Mouse (Mus musculus) liver, adult 2 months (tissue): ENCODE measurements around the gene Adgrl1. TPM values are rescaled to one million over a fixed set of nuclear protein-coding genes. Genes with fewer than 3 reads are reported as not detected.
"Not testable (repeated sequence)": the region's sequence is repeated elsewhere in the genome, so short reads cannot be mapped to it uniquely, and the experiment has no call there.

Experiments used
- DNase-seq: peaks from one replicate; pipeline ENCODE4 v3.0.0-alpha.2; 2011; ENCODE audit warnings: low read depth, low spot score; ENCODE audit errors: extremely low read depth
- H3K27ac ChIP-seq: fragments of 200-500 bp; replicated peaks from 2 replicates; pipeline ENCODE4 v1.5.1; 2012; ENCODE audit warnings: low read depth, mild to moderate bottlenecking, control low read depth, inconsistent platforms, low read length; ENCODE audit not compliant: insufficient read depth
- H3K27me3 ChIP-seq: fragments of 200-500 bp; 2 replicates; pipeline ENCODE4 v1.6.1; 2012; ENCODE audit warnings: mild to moderate bottlenecking, moderate library complexity, low read length, inconsistent platforms; ENCODE audit not compliant: control insufficient read depth, insufficient read depth
- H3K36me3 ChIP-seq: fragments of 200-500 bp; 2 replicates; pipeline ENCODE4 v1.6.1; 2012; ENCODE audit warnings: low read length, inconsistent platforms; ENCODE audit not compliant: control insufficient read depth, insufficient read depth
- H3K4me1 ChIP-seq: fragments of 200-500 bp; 2 replicates; pipeline ENCODE4 v1.6.1; 2011; ENCODE audit warnings: low read length; ENCODE audit not compliant: control insufficient read depth, insufficient read depth
- H3K4me3 ChIP-seq: fragments of 200-500 bp; 2 replicates; pipeline ENCODE4 v1.5.1; 2011; ENCODE audit warnings: low read depth, mild to moderate bottlenecking, control low read depth, low read length, moderate library complexity; ENCODE audit not compliant: insufficient read depth
- H3K79me2 ChIP-seq: fragments of 200-500 bp; 2 replicates; pipeline ENCODE4 v1.6.1; 2012; ENCODE audit warnings: inconsistent platforms, mild to moderate bottlenecking, low read length, moderate library complexity; ENCODE audit not compliant: control insufficient read depth, insufficient read depth
- H3K9ac ChIP-seq: fragments of 200-500 bp; 2 replicates; pipeline ENCODE4 v1.6.1; 2012; ENCODE audit warnings: low read depth, mild to moderate bottlenecking, control low read depth, inconsistent platforms, low read length
- CTCF ChIP-seq: fragments of 200-500 bp; IDR thresholded peaks from 2 replicates; pipeline ENCODE4 v1.5.1; 2011; ENCODE audit warnings: low read depth, low read length, control low read depth
- POLR2A ChIP-seq: fragments of 200-500 bp; IDR thresholded peaks from 2 replicates; pipeline ENCODE4 v1.6.1; 2011; ENCODE audit warnings: low read length, control low read depth; ENCODE audit not compliant: insufficient read depth; ENCODE audit errors: extremely low read depth
- WGBS: fragments of 180-500 bp; shearing (Covaris S2); methylation state at CpG from one replicate; pipeline ENCODE4 v1.1.7; 2018; 5-methylcytosine and 5-hydroxymethylcytosine counted together
- polyA plus RNA-seq: library from polyadenylated mRNA; depleted of rRNA; stranded (reverse); fragments of >200 nt; gene quantifications from 2 replicates; pipeline ENCODE4 v1.2.3, GENCODE M21; 2012; rRNA removed
- total RNA-seq: library from RNA; depleted of rRNA; stranded (reverse); fragments of >200 nt; gene quantifications from 2 replicates; pipeline ENCODE4 v1.2.3, GENCODE M21; 2014; rRNA removed

Adgrl1 gene
- total and polyA plus RNA-seq, 2 experiments: 1.6 to 3.5 TPM

DNA sequence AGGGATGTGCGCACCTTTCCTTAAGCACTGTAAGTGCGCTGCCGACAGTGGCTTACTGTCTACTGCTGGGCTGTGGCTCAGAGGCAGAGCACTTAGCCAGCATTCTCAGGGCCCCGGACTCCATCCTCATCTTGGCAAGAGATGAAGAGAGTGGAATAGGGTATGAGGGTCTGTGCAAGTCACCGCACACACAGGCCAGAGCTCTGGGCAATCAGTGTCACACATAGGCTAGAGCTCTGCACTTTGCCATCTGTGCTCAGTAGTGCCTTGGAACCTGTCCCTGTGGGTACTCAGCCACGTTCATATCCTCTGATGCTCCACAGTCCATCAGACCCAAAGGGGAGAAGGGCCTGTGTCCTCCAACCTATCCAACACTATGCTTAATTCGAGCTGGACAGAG, 81.6 kb downstream of the Adgrl1 start:
- DNase-seq: no peak
- Histone ChIP-seq H3K79me2 (peaks cover 13% of the 10 kb centered on the region; the same call in 1 of the 2 replicates), H3K4me1 (peaks cover 7% of the 10 kb centered on the region), H3K4me3 (no peak overlapping the region), H3K27ac (no peak overlapping the region), H3K36me3 (peaks cover 19% of the 10 kb centered on the region; the same call in 1 of the 2 replicates), H3K9ac (no peak overlapping the region), H3K27me3 (no peaks in the 10 kb centered on the region)
- WGBS: 93% methylated on average over 7 of the region's 7 CpGs
- TF ChIP-seq POLR2A: no peak
- TF ChIP-seq CTCF: no peak

DNA sequence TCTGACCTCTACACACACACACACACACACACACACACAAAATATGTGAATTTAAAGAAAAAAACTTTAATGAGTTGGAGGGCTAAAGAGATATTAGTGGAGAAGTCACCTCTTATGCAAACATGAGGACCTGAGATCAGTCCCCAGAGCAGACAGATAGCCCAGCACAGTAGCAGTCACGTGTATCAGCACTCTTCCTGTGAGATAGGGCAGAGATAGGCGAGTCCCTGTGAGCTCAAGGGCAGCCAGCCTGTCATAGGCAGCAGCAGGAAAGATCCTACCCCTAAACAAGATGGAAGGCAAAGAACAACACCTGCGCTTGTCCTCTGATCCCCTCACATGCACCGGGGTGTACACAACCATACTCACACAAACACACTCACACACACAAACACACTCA, 82.5 kb downstream of the Adgrl1 start:
- Histone ChIP-seq H3K4me1 (peaks cover 4% of the 10 kb centered on the region), H3K36me3 (peaks cover 25% of the 10 kb centered on the region), H3K27me3 (no peaks in the 10 kb centered on the region), H3K4me3 (no peak overlapping the region), H3K27ac (no peak overlapping the region), H3K9ac (no peak overlapping the region), H3K79me2 (peaks cover 6% of the 10 kb centered on the region; the same call in 1 of the 2 replicates)
- no peak for DNase-seq
- TF ChIP-seq CTCF: no peak
- TF ChIP-seq POLR2A: no peak
- WGBS: 79% methylated on average over 4 of the region's 4 CpGs

DNA sequence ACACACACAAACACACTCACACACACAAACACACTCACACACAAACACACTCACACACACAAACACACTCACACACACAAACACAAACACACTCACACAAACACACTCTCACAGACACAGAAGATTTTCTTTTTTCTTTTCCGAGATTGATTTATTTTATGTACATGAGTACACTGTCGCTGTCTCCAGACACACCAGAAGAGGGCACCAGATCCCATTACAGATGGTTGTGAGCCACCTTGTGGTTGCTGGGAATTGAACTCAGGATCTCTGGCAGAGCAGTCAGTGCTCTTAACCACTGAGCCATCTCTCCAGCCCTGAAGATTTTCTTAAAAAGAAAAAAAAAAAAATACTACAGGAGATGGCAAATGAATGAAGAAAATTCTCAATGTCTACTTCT, 83.3 kb downstream of the Adgrl1 start:
- H3K79me2 ChIP-seq, H3K27ac ChIP-seq, H3K9ac ChIP-seq, DNase-seq, H3K4me1 ChIP-seq, H3K27me3 ChIP-seq, H3K4me3 ChIP-seq: not testable (repeated sequence)
- peaks cover 32% of the 10 kb centered on the region for H3K36me3 ChIP-seq
- 97% methylated on average over 2 of the region's 2 CpGs for WGBS

DNA sequence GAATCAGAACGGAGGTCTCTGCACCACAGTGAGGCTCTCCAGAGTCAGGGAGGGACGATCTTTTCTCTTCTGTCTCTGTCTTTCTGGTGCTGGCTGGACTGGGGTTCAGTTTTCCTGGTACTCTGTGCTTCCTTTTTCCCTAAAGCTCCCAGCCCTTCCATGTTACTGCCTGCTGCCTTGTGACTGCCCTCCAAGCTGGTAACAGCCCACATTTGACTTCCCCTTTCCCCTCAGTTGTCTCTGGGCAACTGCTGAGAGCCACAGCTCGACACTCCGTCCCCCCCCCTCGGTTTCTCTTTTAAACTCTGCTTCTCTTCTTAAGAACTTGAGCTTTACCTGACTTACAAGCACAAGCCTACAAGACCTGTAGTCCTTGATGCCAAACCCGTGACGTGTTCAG, 89.3 kb downstream of the Adgrl1 start:
- TF ChIP-seq CTCF (no peak), POLR2A (no peak)
- 82% methylated on average over 7 of the region's 7 CpGs for WGBS
- H3K4me1 ChIP-seq: no peaks in the 10 kb centered on the region
- no peak for DNase-seq
- no peaks in the 10 kb centered on the region for H3K79me2 ChIP-seq
- no peaks in the 10 kb centered on the region for H3K27me3 ChIP-seq
- H3K27ac ChIP-seq: no peak overlapping the region
- peaks cover 52% of the 10 kb centered on the region for H3K36me3 ChIP-seq
- no peak overlapping the region for H3K9ac ChIP-seq
- H3K4me3 ChIP-seq: no peak overlapping the region

DNA sequence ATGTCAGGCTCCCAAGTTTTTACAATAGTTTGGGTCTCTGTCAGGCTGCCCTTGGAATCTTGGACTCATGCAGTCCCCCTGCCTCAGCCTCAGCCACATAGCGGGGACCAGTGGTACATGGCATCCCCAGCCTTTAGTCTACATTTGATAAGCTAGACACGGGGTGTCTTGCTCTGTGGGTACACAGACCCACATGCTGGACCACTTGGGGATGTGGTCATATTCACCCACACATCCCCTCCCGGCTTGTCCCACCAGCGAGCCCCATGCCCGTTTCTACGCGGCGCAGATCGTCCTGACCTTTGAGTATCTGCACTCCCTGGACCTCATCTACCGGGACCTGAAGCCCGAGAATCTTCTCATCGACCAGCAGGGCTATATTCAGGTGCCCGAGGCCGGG, 90.3 kb downstream of the Adgrl1 start:
- Histone ChIP-seq H3K27ac (no peak overlapping the region), H3K79me2 (no peaks in the 10 kb centered on the region), H3K9ac (no peak overlapping the region), H3K27me3 (no peaks in the 10 kb centered on the region), H3K36me3 (peaks cover 47% of the 10 kb centered on the region), H3K4me1 (no peaks in the 10 kb centered on the region), H3K4me3 (no peak overlapping the region)
- no peak for DNase-seq
- TF ChIP-seq CTCF: no peak
- TF ChIP-seq POLR2A: no peak
- 93% methylated on average over 14 of the region's 14 CpGs for WGBS

Other genes with a start within 250 kb of the Adgrl1 start
- 12.6 and 14.6 TPM in 2 replicates for gene Gipc1, start 247.4 kb upstream of the Adgrl1 start, total RNA-seq
- gene Gipc1, start 247.4 kb upstream of the Adgrl1 start, polyA plus RNA-seq: 14.5 and 15.7 TPM in 2 replicates
- gene Ptger1, start 233.4 kb upstream of the Adgrl1 start, total RNA-seq: under 0.01 and 0.20 TPM in 2 replicates
- 0.11 and 0.20 TPM in 2 replicates for gene Ptger1, start 233.4 kb upstream of the Adgrl1 start, polyA plus RNA-seq
- gene Pkn1, start 200.9 kb upstream of the Adgrl1 start, total RNA-seq: 17.3 and 20.1 TPM in 2 replicates
- 18.0 and 28.8 TPM in 2 replicates for gene Pkn1, start 200.9 kb upstream of the Adgrl1 start, polyA plus RNA-seq
- 13.5 and 19.2 TPM in 2 replicates for gene Ddx39, start 184.9 kb upstream of the Adgrl1 start, total RNA-seq
- 14.3 and 17.2 TPM in 2 replicates for gene Ddx39, start 184.9 kb upstream of the Adgrl1 start, polyA plus RNA-seq
- gene Adgre5, start 158.8 kb upstream of the Adgrl1 start, total RNA-seq: 20.8 and 21.2 TPM in 2 replicates
- 9.7 and 17.9 TPM in 2 replicates for gene Adgre5, start 158.8 kb upstream of the Adgrl1 start, polyA plus RNA-seq
- 1.8 and 2.0 TPM in 2 replicates for gene Gm10644, start 55.1 kb downstream of the Adgrl1 start, total RNA-seq
- gene Gm10644, start 55.1 kb downstream of the Adgrl1 start, polyA plus RNA-seq: 4.0 and 4.3 TPM in 2 replicates
- 0.37 and 1.1 TPM in 2 replicates for gene Asf1b, start 55.4 kb downstream of the Adgrl1 start, total RNA-seq
- gene Asf1b, start 55.4 kb downstream of the Adgrl1 start, polyA plus RNA-seq: 0.86 and 1.4 TPM in 2 replicates
- 23.0 and 24.9 TPM in 2 replicates for gene Prkaca, start 72.9 kb downstream of the Adgrl1 start, total RNA-seq
- gene Prkaca, start 72.9 kb downstream of the Adgrl1 start, polyA plus RNA-seq: 47.8 and 56.5 TPM in 2 replicates
- 4.0 and 7.2 TPM in 2 replicates for gene Samd1, start 97.6 kb downstream of the Adgrl1 start, total RNA-seq
- 11.9 and 12.2 TPM in 2 replicates for gene Samd1, start 97.6 kb downstream of the Adgrl1 start, polyA plus RNA-seq
- gene 1700067K01Rik, start 101.4 kb downstream of the Adgrl1 start, total RNA-seq: 0.20 and 0.46 TPM in 2 replicates
- gene 1700067K01Rik, start 101.4 kb downstream of the Adgrl1 start, polyA plus RNA-seq: 0.11 and 0.26 TPM in 2 replicates
- 0.20 and 0.28 TPM in 2 replicates for gene 2210011C24Rik, start 112.1 kb downstream of the Adgrl1 start, total RNA-seq
- gene 2210011C24Rik, start 112.1 kb downstream of the Adgrl1 start, polyA plus RNA-seq: 0.21 and 0.34 TPM in 2 replicates
- not detected in 2 replicates for gene Palm3, start 121.4 kb downstream of the Adgrl1 start, total RNA-seq
- not detected in 2 replicates for gene Palm3, start 121.4 kb downstream of the Adgrl1 start, polyA plus RNA-seq
- 1.4 and 1.5 TPM in 2 replicates for gene Il27ra, start 142.5 kb downstream of the Adgrl1 start, total RNA-seq
- gene Il27ra, start 142.5 kb downstream of the Adgrl1 start, polyA plus RNA-seq: 1.4 and 2.1 TPM in 2 replicates
- not detected in 2 replicates for gene Rln3, start 144.9 kb downstream of the Adgrl1 start, total RNA-seq
- not detected in 2 replicates for gene Rln3, start 144.9 kb downstream of the Adgrl1 start, polyA plus RNA-seq
- 0.65 and 0.74 TPM in 2 replicates for gene Gm10643, start 165.0 kb downstream of the Adgrl1 start, total RNA-seq
- 0.10 TPM in 1 of 2 replicates, not detected in the other for gene Gm10643, start 165.0 kb downstream of the Adgrl1 start, polyA plus RNA-seq
- gene Rfx1, start 166.7 kb downstream of the Adgrl1 start, total RNA-seq: 1.8 and 2.6 TPM in 2 replicates
- 6.4 and 8.3 TPM in 2 replicates for gene Rfx1, start 166.7 kb downstream of the Adgrl1 start, polyA plus RNA-seq
- 1.4 and 2.2 TPM in 2 replicates for gene Dcaf15, start 204.7 kb downstream of the Adgrl1 start, total RNA-seq
- 9.2 and 9.9 TPM in 2 replicates for gene Dcaf15, start 204.7 kb downstream of the Adgrl1 start, polyA plus RNA-seq
- gene Podnl1, start 225.9 kb downstream of the Adgrl1 start, total RNA-seq: 0.13 TPM in 1 of 2 replicates, not detected in the other
- 0.51 and 0.86 TPM in 2 replicates for gene Podnl1, start 225.9 kb downstream of the Adgrl1 start, polyA plus RNA-seq
- gene Cc2d1a, start 247.8 kb downstream of the Adgrl1 start, total RNA-seq: 4.0 and 5.6 TPM in 2 replicates
- 10.4 and 10.6 TPM in 2 replicates for gene Cc2d1a, start 247.8 kb downstream of the Adgrl1 start, polyA plus RNA-seq
- not detected in 2 replicates for gene 4930432K21Rik, start 247.9 kb downstream of the Adgrl1 start, total RNA-seq
- 0.07 and 0.11 TPM in 2 replicates for gene 4930432K21Rik, start 247.9 kb downstream of the Adgrl1 start, polyA plus RNA-seq